Mouse (Mus musculus) thymus, postnatal 36 days (tissue): ENCODE data around the gene Dennd4c.

Source experiments
- DNase-seq, 2 experiments: peaks; one replicate each; pipeline ENCODE4 v3.0.0; 2022; ENCODE audit warnings: mixed read lengths in 2 of 2

Dennd4c gene

GRCm38 (mm10) chr4:86748336-86749291 is at the start of gene Dennd4c:
Dennd4c (plus strand) TSS chr4:86748555.
- peak; percentile 95 to 96 for DNase-seq

- DNase-seq, result no peak
These were observed 49.0 kb upstream of the Dennd4c start for GRCm38 (mm10) chr4:86699161-86699865.

- peak in 1 of 2 experiments; percentile 40 for DNase-seq
These were observed 39.6 kb upstream of the Dennd4c start for GRCm38 (mm10) chr4:86708801-86709200.

- no peak for DNase-seq
These were observed 38.2 kb upstream of the Dennd4c start for GRCm38 (mm10) chr4:86710034-86710650.

GRCm38 (mm10) chr4:86710666-86711215 is 37.6 kb upstream of the Dennd4c start:
- DNase-seq, result no peak

GRCm38 (mm10) chr4:86712751-86713195 is 35.6 kb upstream of the Dennd4c start:
- peak; percentile 67 to 78 for DNase-seq

- peak in 1 of 2 experiments; percentile 28 for DNase-seq
These were observed 34.8 kb upstream of the Dennd4c start for GRCm38 (mm10) chr4:86713518-86713917.

- DNase-seq, result no peak
These were observed 33.0 kb upstream of the Dennd4c start for GRCm38 (mm10) chr4:86715341-86715740.

GRCm38 (mm10) chr4:86717176-86717575 is 31.2 kb upstream of the Dennd4c start:
- no peak for DNase-seq

GRCm38 (mm10) chr4:86718878-86719577 is 29.3 kb upstream of the Dennd4c start:
- no peak for DNase-seq

- DNase-seq, result no peak
These were observed 26.4 kb upstream of the Dennd4c start for GRCm38 (mm10) chr4:86721856-86722358.

GRCm38 (mm10) chr4:86725175-86725574 is 23.2 kb upstream of the Dennd4c start:
- DNase-seq, result no peak

GRCm38 (mm10) chr4:86726141-86726540 is 22.2 kb upstream of the Dennd4c start:
- no peak for DNase-seq

GRCm38 (mm10) chr4:86729829-86730228 is 18.5 kb upstream of the Dennd4c start:
- no peak for DNase-seq

GRCm38 (mm10) chr4:86734088-86734841 is 14.1 kb upstream of the Dennd4c start:
- no peak for DNase-seq

GRCm38 (mm10) chr4:86739308-86739993 is 8.9 kb upstream of the Dennd4c start:
- DNase-seq, result no peak

- peak in 1 of 2 experiments; percentile 17 for DNase-seq
These were observed 1.0 kb downstream of the Dennd4c start for GRCm38 (mm10) chr4:86749361-86749841.

GRCm38 (mm10) chr4:86750346-86750945 is 2.1 kb downstream of the Dennd4c start:
- peak; percentile 56 to 68 for DNase-seq

GRCm38 (mm10) chr4:86764307-86764706 is 16.0 kb downstream of the Dennd4c start:
- no peak for DNase-seq

- no peak for DNase-seq
These were observed 29.2 kb downstream of the Dennd4c start for GRCm38 (mm10) chr4:86777587-86777986.
